Mouse (Mus musculus) hindbrain, postnatal 0 days (tissue): Measurements from ENCODE around the gene Chd8. TPM values are rescaled to one million over a fixed set of nuclear protein-coding genes. Genes with fewer than 3 reads are reported as not detected.

Experiments
- ATAC-seq: fragments of 200-750 bp; cut with Nextera tagmentation; 2 replicates; pipeline ENCODE4 v1.8.0; 2017; ENCODE audit warnings: mild to moderate bottlenecking, moderate TSS enrichment, moderate library complexity
- DNase-seq: peaks from one replicate; pipeline ENCODE4 v3.0.0-alpha.2; 2015; ENCODE audit warnings: low spot score
- H3K27ac ChIP-seq: fragments of 300-500 bp; sonication (generic); 2 replicates; pipeline ENCODE4 v1.5.1; 2014; ENCODE audit warnings: mild to moderate bottlenecking
- H3K27me3 ChIP-seq: fragments of 300-500 bp; sonication (generic); 2 replicates; pipeline ENCODE4 v1.6.1; 2014; ENCODE audit warnings: low read length, mixed read lengths; ENCODE audit not compliant: insufficient read depth
- H3K36me3 ChIP-seq: fragments of 300-500 bp; sonication (generic); 2 replicates; pipeline ENCODE4 v1.6.1; 2014; ENCODE audit warnings: low read length, mixed read lengths; ENCODE audit not compliant: insufficient read depth
- H3K4me1 ChIP-seq: fragments of 300-500 bp; sonication (generic); 2 replicates; pipeline ENCODE4 v1.6.1; 2014; ENCODE audit warnings: antibody characterized with exemption, low read length, mixed read lengths; ENCODE audit not compliant: insufficient read depth
- H3K4me2 ChIP-seq: fragments of 300-500 bp; sonication (generic); 2 replicates; pipeline ENCODE4 v1.6.1; 2014; ENCODE audit warnings: low read depth, mild to moderate bottlenecking, low read length, moderate library complexity, mixed read lengths
- H3K4me3 ChIP-seq: fragments of 300-500 bp; sonication (generic); 2 replicates; pipeline ENCODE4 v1.5.1; 2014; ENCODE audit warnings: low read length
- H3K9ac ChIP-seq: fragments of 300-500 bp; sonication (generic); replicated peaks from 2 replicates; pipeline ENCODE4 v1.6.1; 2014; ENCODE audit warnings: mild to moderate bottlenecking, low read length, moderate library complexity, mixed read lengths
- H3K9me3 ChIP-seq: fragments of 300-500 bp; sonication (generic); 2 replicates; pipeline ENCODE4 v1.6.1; 2016; ENCODE audit warnings: low read length, mixed read lengths
- CTCF ChIP-seq: IDR thresholded peaks from 2 replicates; pipeline ENCODE4 v1.5.1; 2016; ENCODE audit warnings: antibody characterized with exemption, control low read depth, low read depth
- WGBS: fragments of 180-500 bp; shearing (Covaris S2); extraction: QIAGEN DNeasy Blood & Tissue Kit; methylation state at CpG from one replicate; pipeline ENCODE4 v1.1.7; 2014; 5-methylcytosine and 5-hydroxymethylcytosine counted together
- polyA plus RNA-seq: library from polyadenylated mRNA; unstranded; fragments of >200 nt; fragmentation: Nextera tagmentation; extraction: Ambion mirVana; gene quantifications from 2 replicates; pipeline ENCODE4 v1.2.1, GENCODE M21; 2015
- total RNA-seq: library from RNA; depleted of rRNA; stranded (reverse); fragments of >200 nt; gene quantifications from 2 replicates; pipeline ENCODE4 v1.2.3, GENCODE M21; 2014

Gene Chd8
- total and polyA plus RNA-seq, 2 experiments from 2014 or later = 32.6 to 83.0 TPM

- DNase-seq = peak; percentile 46
- no peak overlapping the region for H3K27ac ChIP-seq
- no peak overlapping the region for H3K4me3 ChIP-seq
- H3K9ac ChIP-seq = no peak overlapping the region
- ATAC-seq = no peak
- no peaks in the 10 kb centered on the region for H3K4me1 ChIP-seq
- H3K36me3 ChIP-seq = 0 out of 2 replicates have a peak, but pooled peaks cover 4% of the 10 kb centered on the region
- no peaks in the 10 kb centered on the region for H3K9me3 ChIP-seq
- no peaks in the 10 kb centered on the region for H3K27me3 ChIP-seq
- H3K4me2 ChIP-seq = no peak overlapping the region
- peak; percentile 67 for TF ChIP-seq CTCF
Measured at GRCm38 (mm10) chr14:52190740-52191359, 66.7 kb downstream of the Chd8 start.

GRCm38 (mm10) chr14:52189519-52189918 is 68.1 kb downstream of the Chd8 start:
- Histone ChIP-seq H3K4me1 (no peaks in the 10 kb centered on the region), H3K4me3 (no peak overlapping the region), H3K36me3 (0 out of 2 replicates have a peak, but pooled peaks cover 4% of the 10 kb centered on the region), H3K9ac (no peak overlapping the region), H3K9me3 (no peaks in the 10 kb centered on the region), H3K27ac (no peak overlapping the region), H3K27me3 (no peaks in the 10 kb centered on the region), H3K4me2 (no peak overlapping the region)
- TF ChIP-seq CTCF = peak; percentile 52
- ATAC-seq (no peak), DNase-seq (peak; percentile 20)
- WGBS = 67% methylated on average over 2 of the region's 2 CpGs

- no peaks in the 10 kb centered on the region for H3K4me1 ChIP-seq
- H3K27me3 ChIP-seq = no peaks in the 10 kb centered on the region
- no peak for TF ChIP-seq CTCF
- no peaks in the 10 kb centered on the region for H3K9me3 ChIP-seq
- ATAC-seq (no peak), DNase-seq (no peak)
- H3K4me2 ChIP-seq = no peak overlapping the region
- H3K27ac ChIP-seq = no peak overlapping the region
- 88% methylated on average over 1 of the region's 1 CpGs for WGBS
- 0 out of 2 replicates have a peak, but pooled peaks cover 4% of the 10 kb centered on the region for H3K36me3 ChIP-seq
- no peak overlapping the region for H3K4me3 ChIP-seq
- no peak overlapping the region for H3K9ac ChIP-seq
Measured at GRCm38 (mm10) chr14:52188788-52189187, 68.8 kb downstream of the Chd8 start.

GRCm38 (mm10) chr14:52166571-52166970 is 91.0 kb downstream of the Chd8 start:
- no peaks in the 10 kb centered on the region for H3K9me3 ChIP-seq
- H3K4me3 ChIP-seq = no peak overlapping the region
- no peak overlapping the region for H3K4me2 ChIP-seq
- WGBS = 88% methylated on average over 2 of the region's 2 CpGs
- no peak for ATAC-seq
- no peak overlapping the region for H3K27ac ChIP-seq
- DNase-seq = no peak
- H3K9ac ChIP-seq = no peak overlapping the region
- peaks cover 49% of the 10 kb centered on the region for H3K36me3 ChIP-seq
- no peaks in the 10 kb centered on the region for H3K4me1 ChIP-seq
- no peak for TF ChIP-seq CTCF
- no peaks in the 10 kb centered on the region for H3K27me3 ChIP-seq

GRCm38 (mm10) chr14:52160911-52161310 is 96.7 kb downstream of the Chd8 start:
- 89% methylated on average over 6 of the region's 6 CpGs for WGBS
- no peak for ATAC-seq
- Histone ChIP-seq H3K27me3 (no peaks in the 10 kb centered on the region), H3K4me3 (no peak overlapping the region), H3K4me2 (no peak overlapping the region), H3K27ac (no peak overlapping the region), H3K4me1 (no peaks in the 10 kb centered on the region), H3K9me3 (no peaks in the 10 kb centered on the region), H3K36me3 (peaks cover 45% of the 10 kb centered on the region), H3K9ac (no peak overlapping the region)
- TF ChIP-seq CTCF = no peak
- no peak for DNase-seq

GRCm38 (mm10) chr14:52155008-52155407 is 102.6 kb downstream of the Chd8 start:
- TF ChIP-seq CTCF = no peak
- WGBS = 91% methylated on average over 2 of the region's 2 CpGs
- Histone ChIP-seq H3K9ac (no peak overlapping the region), H3K9me3 (no peaks in the 10 kb centered on the region), H3K27me3 (no peaks in the 10 kb centered on the region), H3K4me3 (no peak overlapping the region), H3K36me3 (no peaks in the 10 kb centered on the region; the same call in 1 of the 2 replicates), H3K4me1 (no peaks in the 10 kb centered on the region), H3K27ac (no peak overlapping the region), H3K4me2 (no peak overlapping the region)
- ATAC-seq = no peak
- no peak for DNase-seq

- DNase-seq = no peak
- no peak for TF ChIP-seq CTCF
- no peaks in the 10 kb centered on the region for H3K36me3 ChIP-seq
- WGBS = 25% methylated on average over 3 of the region's 3 CpGs
- no peak overlapping the region for H3K4me2 ChIP-seq
- no peak for ATAC-seq
- no peaks in the 10 kb centered on the region for H3K9me3 ChIP-seq
- no peaks in the 10 kb centered on the region for H3K4me1 ChIP-seq
- no peak overlapping the region for H3K9ac ChIP-seq
- H3K27me3 ChIP-seq = no peaks in the 10 kb centered on the region
- H3K4me3 ChIP-seq = no peak overlapping the region
- H3K27ac ChIP-seq = 0 out of 2 replicates have a peak overlapping the region, but pooled peaks have one; percentile 61
Measured at GRCm38 (mm10) chr14:52152613-52153012, 105.0 kb downstream of the Chd8 start.
